Mouse (Mus musculus) liver, adult 2 months (tissue): ENCODE data around the gene Runx1. TPM values are rescaled to one million over a fixed set of nuclear protein-coding genes. Genes with fewer than 3 reads are reported as not detected.

Experiments used
- DNase-seq: peaks from one replicate; pipeline ENCODE4 v3.0.0-alpha.2; 2011; ENCODE audit warnings: low read depth, low spot score; ENCODE audit errors: extremely low read depth
- H3K27ac ChIP-seq: fragments of 200-500 bp; replicated peaks from 2 replicates; pipeline ENCODE4 v1.5.1; 2012; ENCODE audit warnings: low read depth, mild to moderate bottlenecking, control low read depth, inconsistent platforms, low read length; ENCODE audit not compliant: insufficient read depth
- H3K27me3 ChIP-seq: fragments of 200-500 bp; 2 replicates; pipeline ENCODE4 v1.6.1; 2012; ENCODE audit warnings: mild to moderate bottlenecking, moderate library complexity, low read length, inconsistent platforms; ENCODE audit not compliant: control insufficient read depth, insufficient read depth
- H3K36me3 ChIP-seq: fragments of 200-500 bp; 2 replicates; pipeline ENCODE4 v1.6.1; 2012; ENCODE audit warnings: low read length, inconsistent platforms; ENCODE audit not compliant: control insufficient read depth, insufficient read depth
- H3K4me1 ChIP-seq: fragments of 200-500 bp; 2 replicates; pipeline ENCODE4 v1.6.1; 2011; ENCODE audit warnings: low read length; ENCODE audit not compliant: control insufficient read depth, insufficient read depth
- H3K4me3 ChIP-seq: fragments of 200-500 bp; 2 replicates; pipeline ENCODE4 v1.5.1; 2011; ENCODE audit warnings: low read depth, mild to moderate bottlenecking, control low read depth, low read length, moderate library complexity; ENCODE audit not compliant: insufficient read depth
- H3K79me2 ChIP-seq: fragments of 200-500 bp; 2 replicates; pipeline ENCODE4 v1.6.1; 2012; ENCODE audit warnings: inconsistent platforms, mild to moderate bottlenecking, low read length, moderate library complexity; ENCODE audit not compliant: control insufficient read depth, insufficient read depth
- H3K9ac ChIP-seq: fragments of 200-500 bp; 2 replicates; pipeline ENCODE4 v1.6.1; 2012; ENCODE audit warnings: low read depth, mild to moderate bottlenecking, control low read depth, inconsistent platforms, low read length
- CTCF ChIP-seq: fragments of 200-500 bp; IDR thresholded peaks from 2 replicates; pipeline ENCODE4 v1.5.1; 2011; ENCODE audit warnings: low read depth, low read length, control low read depth
- POLR2A ChIP-seq: fragments of 200-500 bp; IDR thresholded peaks from 2 replicates; pipeline ENCODE4 v1.6.1; 2011; ENCODE audit warnings: low read length, control low read depth; ENCODE audit not compliant: insufficient read depth; ENCODE audit errors: extremely low read depth
- WGBS: fragments of 180-500 bp; shearing (Covaris S2); methylation state at CpG from one replicate; pipeline ENCODE4 v1.1.7; 2018; 5-methylcytosine and 5-hydroxymethylcytosine counted together
- polyA plus RNA-seq: library from polyadenylated mRNA; depleted of rRNA; stranded (reverse); fragments of >200 nt; gene quantifications from 2 replicates; pipeline ENCODE4 v1.2.3, GENCODE M21; 2012
- total RNA-seq: library from RNA; depleted of rRNA; stranded (reverse); fragments of >200 nt; gene quantifications from 2 replicates; pipeline ENCODE4 v1.2.3, GENCODE M21; 2014

The Runx1 gene
- total and polyA plus RNA-seq, 2 experiments = 0.55 to 0.74 TPM

DNA sequence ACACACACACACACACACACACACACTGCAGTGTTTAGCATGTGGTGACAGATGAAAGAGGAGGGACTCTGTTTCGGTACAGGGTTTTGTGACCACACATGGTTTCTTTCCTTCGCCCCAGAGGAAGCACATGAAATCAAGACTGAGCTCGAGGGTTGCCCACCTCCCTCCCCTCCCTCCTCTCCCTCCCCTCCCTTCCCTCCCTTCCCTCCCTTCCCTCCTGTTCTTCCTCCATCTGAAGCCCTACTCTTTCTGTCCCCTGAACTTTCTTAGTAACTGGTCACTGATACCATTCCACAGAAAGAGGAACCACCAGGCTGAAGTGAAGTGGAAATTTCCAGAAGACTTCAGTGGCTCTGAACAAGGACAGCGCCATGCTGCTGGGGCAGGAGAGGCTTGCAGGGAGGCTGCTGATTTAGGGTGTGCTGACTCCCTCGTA lies 39.0 kb downstream of the Runx1 start:
- Histone ChIP-seq H3K27me3 (no peaks in the 10 kb centered on the region), H3K27ac (no peak overlapping the region), H3K4me1 (no peaks in the 10 kb centered on the region), H3K36me3 (no peaks in the 10 kb centered on the region), H3K79me2 (no peaks in the 10 kb centered on the region), H3K9ac (no peak overlapping the region), H3K4me3 (no peak overlapping the region)
- WGBS = 52% methylated on average over 5 of the region's 5 CpGs
- DNase-seq = peak; percentile 23
- no peak for TF ChIP-seq CTCF
- TF ChIP-seq POLR2A = no peak

GRCm38 (mm10) chr16:92786276-92786882 lies 39.6 kb downstream of the Runx1 start:
- Histone ChIP-seq H3K9ac (no peak overlapping the region), H3K27me3 (no peaks in the 10 kb centered on the region), H3K4me3 (no peak overlapping the region), H3K27ac (no peak overlapping the region), H3K4me1 (no peaks in the 10 kb centered on the region), H3K36me3 (no peaks in the 10 kb centered on the region), H3K79me2 (no peaks in the 10 kb centered on the region)
- TF ChIP-seq POLR2A = no peak
- no peak for TF ChIP-seq CTCF
- WGBS = 69% methylated on average over 6 of the region's 6 CpGs
- no peak for DNase-seq

DNA sequence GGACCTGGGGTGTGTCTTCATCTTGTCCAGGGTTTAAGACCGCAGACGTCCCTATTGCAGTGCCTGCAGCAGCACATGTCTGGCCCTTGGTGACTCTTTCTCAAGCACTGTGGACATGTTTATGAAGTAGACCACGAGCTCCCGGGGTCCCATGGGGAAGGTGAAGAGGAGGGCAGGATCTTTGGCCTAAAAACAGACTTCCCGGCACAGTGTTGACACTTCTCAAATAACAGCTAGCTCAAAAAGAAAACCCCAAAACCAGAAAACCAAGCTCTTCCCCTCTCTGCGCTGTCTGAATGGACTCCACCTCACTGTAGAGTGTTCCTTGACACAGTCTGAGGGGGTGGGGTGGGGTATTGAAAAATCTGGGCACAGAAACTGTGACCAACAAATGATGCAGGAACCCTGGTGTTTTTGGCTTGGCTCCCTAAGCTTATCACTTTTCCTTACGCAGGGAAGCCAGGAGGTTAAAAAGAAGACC lies 42.3 kb downstream of the Runx1 start:
- TF ChIP-seq POLR2A (no peak), CTCF (no peak)
- 34% methylated on average over 7 of the region's 7 CpGs for WGBS
- DNase-seq = no peak
- no peak overlapping the region for H3K27ac ChIP-seq
- H3K4me3 ChIP-seq = no peak overlapping the region
- no peaks in the 10 kb centered on the region for H3K27me3 ChIP-seq
- H3K79me2 ChIP-seq = no peaks in the 10 kb centered on the region
- H3K4me1 ChIP-seq = no peaks in the 10 kb centered on the region
- H3K36me3 ChIP-seq = no peaks in the 10 kb centered on the region
- H3K9ac ChIP-seq = no peak overlapping the region

- 84% methylated on average over 6 of the region's 6 CpGs for whole genome bisulfite sequencing
- Histone ChIP-seq H3K27me3 (no peaks in the 10 kb centered on the region), H3K27ac (no peak overlapping the region), H3K4me1 (no peaks in the 10 kb centered on the region), H3K9ac (no peak overlapping the region), H3K4me3 (no peak overlapping the region), H3K79me2 (no peaks in the 10 kb centered on the region), H3K36me3 (no peaks in the 10 kb centered on the region)
- DNase-seq = no peak
- TF ChIP-seq CTCF (no peak), POLR2A (no peak)
These were observed 43.5 kb downstream of the Runx1 start for GRCm38 (mm10) chr16:92782408-92782807.

- Histone ChIP-seq H3K27me3 (no peaks in the 10 kb centered on the region), H3K9ac (no peak overlapping the region), H3K79me2 (no peaks in the 10 kb centered on the region), H3K27ac (no peak overlapping the region), H3K4me1 (no peaks in the 10 kb centered on the region), H3K4me3 (no peak overlapping the region), H3K36me3 (no peaks in the 10 kb centered on the region)
- DNase-seq = no peak
- 83% methylated on average over 9 of the region's 9 CpGs for WGBS
- TF ChIP-seq CTCF (no peak), POLR2A (no peak)
These were observed 46.0 kb downstream of the Runx1 start for GRCm38 (mm10) chr16:92779896-92780435.

DNA sequence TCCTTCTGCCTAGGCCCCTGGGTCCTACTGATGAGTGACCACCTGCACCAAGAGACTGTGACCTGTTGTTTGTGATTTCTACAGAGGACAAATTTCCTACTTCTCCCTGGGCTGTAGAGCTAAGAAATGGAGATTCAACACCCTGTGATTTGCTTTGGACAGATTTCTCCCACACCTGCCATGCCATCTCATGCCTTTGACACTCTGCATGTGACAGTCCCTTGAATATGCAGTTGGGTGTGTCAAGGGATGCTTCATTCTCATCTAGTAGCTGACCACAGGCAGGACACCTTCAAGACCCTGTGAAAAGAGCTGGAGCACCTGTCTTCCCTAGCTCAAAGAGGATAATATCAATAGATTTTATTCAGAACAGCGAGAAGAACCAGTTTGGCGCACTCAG lies 46.8 kb downstream of the Runx1 start:
- WGBS = 84% methylated on average over 2 of the region's 2 CpGs
- no peak overlapping the region for H3K27ac ChIP-seq
- DNase-seq = no peak
- no peak overlapping the region for H3K4me3 ChIP-seq
- no peaks in the 10 kb centered on the region for H3K79me2 ChIP-seq
- no peaks in the 10 kb centered on the region for H3K4me1 ChIP-seq
- TF ChIP-seq POLR2A (no peak), CTCF (no peak)
- H3K36me3 ChIP-seq = no peaks in the 10 kb centered on the region
- no peaks in the 10 kb centered on the region for H3K27me3 ChIP-seq
- H3K9ac ChIP-seq = no peak overlapping the region
